Mouse (Mus musculus) layer of hippocampus, adult 9-10 months (tissue): ENCODE results near the gene Olfr52.
"Not testable (repeated sequence)": the region's sequence is repeated elsewhere in the genome, so short reads cannot be mapped to it uniquely, and the experiment has no call there.

ENCODE experiments used
- DNase-seq: peaks from one replicate; pipeline ENCODE4 v3.0.0; 2022; ENCODE audit warnings: low spot score

Olfr52 gene

GRCm38 (mm10) chr2:86185583-86185982 lies at the start of gene Olfr52:
Olfr52 (minus strand) TSS chr2:86185683.
- no peak for DNase-seq

GRCm38 (mm10) chr2:86231301-86231700 lies 45.8 kb upstream of the Olfr52 start, which contains the start of gene Olfr1047:
Olfr1047 (minus strand) TSS chr2:86231401.
- no peak for DNase-seq

DNA sequence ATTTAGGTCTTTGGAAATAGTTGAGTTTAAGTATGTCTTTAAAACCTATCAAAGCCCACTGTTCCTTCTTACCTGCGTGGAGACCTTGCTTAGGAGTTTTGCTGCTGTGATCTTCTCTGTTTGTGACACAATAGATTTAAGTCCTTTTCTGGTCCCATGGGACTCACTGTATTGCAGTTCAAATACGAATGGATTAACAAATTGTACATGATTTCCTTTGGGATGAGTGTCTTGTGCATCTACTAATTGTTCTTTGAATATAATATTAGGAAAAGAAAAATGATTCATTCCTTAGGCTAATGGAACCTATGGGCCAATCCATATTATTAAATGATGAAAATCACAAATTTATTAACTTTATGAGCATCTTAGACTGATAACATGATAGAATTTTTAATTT lies 33.7 kb upstream of the Olfr52 start, which contains the start of gene Olfr1046:
Olfr1046 (minus strand) TSS at position 101 of the 400 bp plus-strand sequence.
- DNase-seq, result no peak

DNA sequence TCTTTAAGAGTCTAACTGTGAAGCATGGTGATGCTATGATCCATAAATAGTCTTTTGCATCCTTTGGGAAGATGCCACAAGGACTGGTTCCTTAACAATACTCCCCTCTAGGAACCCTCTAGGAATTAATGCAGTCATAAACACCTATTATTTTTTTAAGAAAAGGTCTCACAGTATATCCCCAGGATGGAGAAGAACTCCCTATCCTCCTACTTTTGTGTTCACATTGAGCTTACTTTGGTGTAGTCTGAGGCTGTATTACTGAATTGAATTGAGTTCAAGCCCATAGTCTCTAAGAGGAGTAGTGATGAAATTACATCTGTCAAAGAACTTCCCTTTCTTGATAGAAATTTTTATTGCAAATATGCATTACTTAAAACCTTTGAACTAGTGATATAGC lies 17.4 kb upstream of the Olfr52 start, which contains the start of gene Olfr1045:
Olfr1045 (minus strand) TSS at position 101 of the 400 bp plus-strand sequence.
- no peak for DNase-seq

DNA sequence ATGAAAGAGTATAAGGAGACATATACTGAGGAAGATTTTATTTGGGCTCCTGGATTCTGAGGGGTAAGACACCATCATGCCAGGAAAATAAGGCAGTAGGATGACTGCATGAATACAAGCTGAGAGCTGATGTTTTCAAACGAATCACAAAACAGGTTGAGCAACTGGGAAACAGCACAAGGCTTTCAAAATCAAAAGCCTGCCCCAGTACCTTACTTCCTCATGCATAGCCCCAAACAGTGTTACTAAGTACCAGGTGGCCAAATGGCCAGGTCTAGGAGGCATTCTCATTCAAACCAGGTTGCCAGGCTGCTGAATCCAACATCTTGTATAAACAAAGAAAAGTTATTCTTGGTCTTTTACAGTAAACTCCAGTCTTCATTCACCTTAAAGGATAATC lies 10.4 kb upstream of the Olfr52 start:
- DNase-seq, result no peak

- no peak for DNase-seq
Observed at GRCm38 (mm10) chr2:86179950-86180349, 5.5 kb downstream of the Olfr52 start.

DNA sequence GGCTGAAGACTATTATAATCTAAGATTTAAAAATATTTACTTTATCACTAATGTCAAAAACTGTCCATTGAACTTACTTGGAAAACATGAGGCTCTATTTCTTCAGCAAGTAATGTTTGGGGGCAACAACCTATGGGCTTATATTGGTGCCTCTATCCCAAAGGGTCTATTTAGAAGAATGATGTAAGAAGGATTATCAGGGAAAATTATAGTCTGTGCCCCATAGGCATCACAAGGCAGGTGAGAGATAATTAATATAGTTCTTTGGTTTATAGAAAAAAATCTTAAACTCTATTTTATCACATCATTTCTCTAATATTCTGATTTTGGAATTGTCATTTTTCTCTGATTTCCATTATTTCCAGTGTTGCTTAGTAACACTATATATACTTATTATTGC lies 7.8 kb downstream of the Olfr52 start, which contains the start of gene Olfr1044:
Olfr1044 (minus strand) TSS at position 101 of the 400 bp plus-strand sequence.
- no peak for DNase-seq

DNA sequence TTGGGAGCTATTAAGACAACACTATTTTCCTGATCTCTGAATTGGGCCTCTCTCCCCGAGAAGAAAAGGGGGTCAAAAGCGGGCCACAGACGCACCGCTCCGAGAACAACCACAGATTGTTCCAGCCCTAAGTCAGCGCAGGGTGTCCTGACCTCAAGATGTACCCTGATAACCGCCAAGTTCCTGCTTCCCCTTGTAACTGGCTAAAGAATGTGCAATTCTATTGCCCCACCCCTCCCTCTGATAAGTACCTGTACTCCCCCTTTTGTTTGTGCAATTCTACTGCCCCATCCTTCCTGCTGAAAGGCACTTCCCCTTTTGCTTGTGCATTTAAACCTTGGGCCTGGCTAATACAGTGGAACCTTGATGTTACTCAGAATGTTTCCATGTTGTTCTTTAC lies 10.1 kb downstream of the Olfr52 start:
- not testable (repeated sequence) for DNase-seq

- no peak for DNase-seq
Observed at GRCm38 (mm10) chr2:86167422-86167821, 18.1 kb downstream of the Olfr52 start, which contains the start of gene Olfr1043. Olfr1043 (minus strand) TSS chr2:86167522.

DNA sequence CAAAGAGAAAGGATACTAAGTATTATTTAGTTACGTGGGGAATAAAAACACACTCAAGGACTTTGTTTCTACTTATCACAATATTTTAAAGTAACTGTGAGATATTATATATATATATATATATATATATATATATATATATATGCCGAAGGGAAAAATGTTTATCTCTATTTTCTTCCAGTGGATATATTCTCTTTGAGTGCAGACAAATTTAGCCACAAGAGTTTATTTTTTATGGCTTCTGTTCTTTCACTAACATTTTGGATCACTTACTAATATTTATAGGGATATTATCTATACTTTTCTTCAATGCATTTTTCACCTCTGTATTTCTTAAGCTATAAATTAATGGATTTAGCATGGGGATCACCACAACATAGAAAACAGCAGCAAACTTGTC lies 23.7 kb downstream of the Olfr52 start, which contains the start of gene Olfr1042:
Olfr1042 (minus strand) TSS at position 101 of the 400 bp plus-strand sequence.
- DNase-seq, result no peak

DNA sequence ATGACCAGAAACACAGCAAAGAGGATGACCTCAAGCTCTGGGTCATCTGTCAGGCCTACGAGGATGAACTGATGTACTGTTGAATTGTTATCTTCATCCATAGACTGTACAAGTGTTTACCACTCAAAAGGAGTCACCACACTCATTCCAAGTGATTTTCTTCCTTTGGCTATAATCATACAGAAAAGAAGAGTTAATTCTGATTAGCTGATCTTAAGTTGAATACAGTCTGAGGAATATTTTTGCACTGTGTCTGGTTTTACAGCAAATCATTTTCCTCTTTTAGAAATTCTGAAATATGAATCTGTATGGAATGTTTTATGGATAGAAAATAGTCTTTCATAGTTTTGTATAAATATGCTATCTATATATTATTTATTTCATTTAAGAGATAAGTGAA lies 38.9 kb downstream of the Olfr52 start, which contains the start of gene Olfr1040:
Olfr1040 (minus strand) TSS at position 101 of the 400 bp plus-strand sequence.
- no peak for DNase-seq

- DNase-seq, result no peak
Observed at GRCm38 (mm10) chr2:86135828-86136227, 49.7 kb downstream of the Olfr52 start, which contains the start of gene Olfr1039. Olfr1039 (minus strand) TSS chr2:86135928.
